Mouse (Mus musculus): ENCODE results near the gene Myo1e. TPM values are rescaled to one million over a fixed set of nuclear protein-coding genes. Genes with fewer than 3 reads are reported as not detected.
A peak's percentile ranks its signal among the peaks of the same experiment; 100 is the strongest.

Myo1e gene
- total RNA-seq (2021) = 10 to 100 TPM; 17.9 to 19.5 TPM
- long read RNA-seq, experiment 1, full-length matches to known transcripts = 4 of 15 reads
- long read RNA-seq, experiment 1, partial matches to known transcripts = 7 of 15 reads
- long read RNA-seq, experiment 1, other reads (novel, unspliced or antisense) = 4 of 15 reads
- long read RNA-seq, experiment 2, full-length matches to known transcripts = 8 of 16 reads
- long read RNA-seq, experiment 2, partial matches to known transcripts = 7 of 16 reads
- long read RNA-seq, experiment 2, other reads (novel, unspliced or antisense) = 1 of 16 reads

- DNase-seq = peak; percentile 90
These were observed at the start of gene Myo1e for GRCm38 (mm10) chr9:70207151-70207831. TSS of gene Myo1e (plus strand) at chr9:70207350.

GRCm38 (mm10) chr9:70160071-70160470 is 47.1 kb upstream of the Myo1e start:
- no peak for DNase-seq

DNA sequence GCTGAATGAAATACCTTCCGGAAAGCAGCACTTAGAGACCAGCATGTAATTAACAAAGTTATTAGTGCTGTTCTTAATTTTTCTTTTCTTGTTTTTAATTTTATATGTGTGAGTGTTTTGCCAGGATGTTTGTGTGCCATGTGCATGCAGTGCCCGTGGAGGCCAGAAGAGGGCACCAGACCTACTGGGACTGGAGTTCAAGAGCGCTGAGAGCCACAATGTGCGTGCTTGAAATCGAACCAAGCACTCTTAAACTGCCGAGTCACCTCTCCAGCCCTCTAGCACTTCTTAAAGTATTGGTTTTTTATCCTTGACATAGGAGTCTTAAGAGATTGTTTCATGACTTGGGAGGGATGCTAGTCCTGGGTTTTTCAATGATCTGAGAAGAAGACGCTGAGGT is 38.2 kb upstream of the Myo1e start:
- no peak for DNase-seq

DNA sequence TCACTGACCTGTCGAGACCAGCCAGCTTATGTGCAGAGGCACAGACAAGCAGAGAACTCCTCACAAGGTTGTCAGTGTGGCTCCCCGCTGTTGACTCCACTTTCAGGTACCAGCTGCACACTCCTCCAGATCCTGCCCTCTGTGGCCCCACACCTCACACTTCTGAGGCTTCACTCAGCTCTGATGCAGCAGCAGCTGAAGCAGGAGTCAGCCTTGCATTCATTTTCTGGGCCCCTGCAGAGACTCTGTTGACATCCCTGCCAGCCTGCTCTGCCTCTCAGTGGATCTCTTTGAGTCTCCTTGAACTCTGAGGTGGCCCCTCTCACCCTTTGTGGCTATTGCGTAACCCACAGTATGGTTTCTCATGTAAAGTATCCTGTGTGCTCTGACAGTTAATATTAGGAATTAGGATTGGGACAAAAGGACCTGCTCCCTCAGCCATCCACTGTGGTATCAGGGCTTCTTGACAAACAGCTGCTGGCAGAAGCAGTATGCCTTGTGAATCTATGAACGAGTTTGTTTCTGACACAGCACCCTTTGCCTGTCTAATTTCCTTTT is 32.8 kb upstream of the Myo1e start:
- no peak for DNase-seq

- DNase-seq = no peak
These were observed 32.3 kb upstream of the Myo1e start for GRCm38 (mm10) chr9:70174896-70175295.

- DNase-seq = no peak
These were observed 30.9 kb upstream of the Myo1e start for GRCm38 (mm10) chr9:70176291-70176690.

DNA sequence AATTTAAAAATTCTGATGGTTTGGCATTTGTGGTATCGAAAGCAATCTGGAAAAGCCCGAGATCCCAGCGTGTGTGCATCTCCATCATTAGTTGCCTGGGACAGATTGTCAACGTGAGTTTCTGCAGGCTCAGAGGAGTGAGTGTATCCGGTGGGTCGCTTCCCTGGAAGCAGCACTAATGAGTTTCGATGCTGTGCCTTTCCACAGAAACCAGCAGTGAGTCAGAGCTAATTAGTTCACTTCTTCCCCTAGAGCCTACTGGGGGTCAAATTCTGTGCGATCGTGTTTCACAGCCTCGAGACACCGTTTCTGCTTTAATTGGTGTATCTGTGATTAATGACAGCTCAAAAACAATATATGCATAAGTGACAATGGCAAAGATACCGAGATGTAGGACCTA is 25.4 kb upstream of the Myo1e start:
- no peak for DNase-seq

DNA sequence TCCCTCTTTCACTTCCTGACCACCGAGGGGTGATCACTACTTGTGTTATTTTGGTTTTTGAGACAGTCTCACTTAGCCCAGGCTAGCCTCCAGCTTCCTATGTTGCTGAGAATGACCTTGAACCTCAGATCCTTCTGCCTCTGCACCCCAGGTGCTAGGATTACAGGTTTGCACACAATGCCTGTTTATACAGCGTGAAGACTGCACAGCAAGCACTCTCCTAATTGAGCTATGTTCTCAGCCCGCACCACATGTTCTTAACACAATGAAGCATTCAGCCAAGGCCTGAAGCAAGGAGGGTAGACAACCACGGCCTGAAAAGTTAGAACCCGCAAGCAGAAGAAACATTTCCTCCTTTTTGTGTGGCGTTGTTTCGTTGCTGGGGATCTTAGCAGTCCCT is 24.5 kb upstream of the Myo1e start:
- DNase-seq = no peak

- DNase-seq = no peak
These were observed 14.8 kb upstream of the Myo1e start for GRCm38 (mm10) chr9:70192336-70192735.

GRCm38 (mm10) chr9:70194622-70195021 is 12.5 kb upstream of the Myo1e start:
- DNase-seq = no peak

GRCm38 (mm10) chr9:70196956-70197659 is 10.0 kb upstream of the Myo1e start:
- DNase-seq = no peak

- DNase-seq = no peak
These were observed 9.2 kb upstream of the Myo1e start for GRCm38 (mm10) chr9:70197992-70198391.

DNA sequence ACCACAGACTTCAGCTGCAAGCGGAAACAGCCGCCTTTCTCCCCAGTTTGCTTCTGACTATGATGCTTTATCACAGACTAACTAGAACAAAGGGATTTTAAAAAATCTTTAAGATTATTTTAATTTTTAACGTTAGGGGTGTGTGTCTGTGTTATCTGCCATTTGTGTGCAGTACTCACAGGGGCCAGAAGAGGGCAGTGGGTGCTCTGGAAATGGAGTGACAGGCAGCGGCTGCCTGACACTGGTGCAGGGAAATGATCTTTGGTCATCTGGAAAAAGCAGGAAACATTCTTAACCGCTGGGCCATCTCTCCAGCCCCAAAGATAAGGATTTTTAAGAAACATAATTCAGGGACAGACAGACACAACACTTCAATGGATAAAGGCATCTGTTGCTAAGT is 4.4 kb upstream of the Myo1e start:
- DNase-seq = peak; percentile 74

GRCm38 (mm10) chr9:70203267-70204076 is 3.7 kb upstream of the Myo1e start:
- DNase-seq = no peak

- peak; percentile 59 for DNase-seq
These were observed 901 bp downstream of the Myo1e start for GRCm38 (mm10) chr9:70207981-70208521.

- DNase-seq = peak; percentile 10
These were observed 1.6 kb downstream of the Myo1e start for GRCm38 (mm10) chr9:70208751-70209150.

DNA sequence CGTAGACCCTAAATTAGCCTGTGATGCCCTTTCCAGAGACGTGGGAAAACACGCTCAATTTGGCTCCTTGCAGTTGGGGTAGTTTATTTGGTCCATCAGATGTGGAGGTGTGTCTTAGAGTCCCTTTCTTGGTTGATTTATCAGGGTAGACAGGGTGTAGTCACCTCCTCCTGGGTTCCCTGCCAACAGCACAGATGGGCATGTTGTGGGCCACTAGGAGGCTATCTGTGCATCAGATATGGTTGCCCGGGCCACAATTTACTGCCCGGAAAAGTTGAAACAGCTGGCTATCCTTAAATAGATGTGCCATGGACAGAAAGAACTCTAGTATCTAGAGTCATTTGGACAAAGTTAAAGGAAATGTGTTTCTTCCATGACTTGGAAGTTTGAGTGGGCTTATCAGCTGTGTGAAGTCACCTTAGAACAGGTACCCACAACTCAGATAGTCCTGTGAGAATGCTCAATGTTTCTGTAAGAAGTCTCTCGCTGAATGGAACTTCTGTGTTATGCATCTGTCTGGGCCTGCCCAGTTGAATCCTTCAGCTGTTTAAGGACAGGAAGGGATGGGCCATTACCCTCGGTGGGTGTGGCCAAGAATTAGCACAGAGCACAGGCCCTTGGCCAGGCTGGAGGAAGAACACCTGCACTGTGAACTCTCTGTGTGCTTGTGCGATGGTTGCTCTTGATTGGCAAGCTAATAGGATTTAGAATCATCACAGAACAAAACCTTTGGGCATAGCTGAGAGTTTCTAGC is 2.3 kb downstream of the Myo1e start:
- no peak for DNase-seq

DNA sequence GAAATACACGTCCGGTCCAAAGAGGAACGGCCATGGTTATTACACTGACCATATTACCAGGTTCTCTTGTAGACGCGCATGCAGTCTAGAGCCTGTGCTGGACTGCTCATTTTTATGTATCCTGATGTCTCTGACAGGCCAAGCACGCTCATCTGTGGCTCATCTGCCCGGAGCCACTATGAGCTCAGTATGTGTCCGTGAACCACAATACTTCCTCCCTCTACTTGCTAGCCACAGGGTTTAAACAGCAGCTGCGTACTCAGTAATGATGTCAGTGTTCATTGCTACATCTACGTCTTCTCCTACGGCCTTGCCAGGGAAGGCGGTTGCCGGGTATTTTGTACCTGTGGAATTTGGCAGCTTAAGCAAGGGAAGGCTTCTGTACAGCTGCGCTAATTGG is 4.5 kb downstream of the Myo1e start:
- DNase-seq = no peak

GRCm38 (mm10) chr9:70216517-70216916 is 9.4 kb downstream of the Myo1e start:
- DNase-seq = no peak

DNA sequence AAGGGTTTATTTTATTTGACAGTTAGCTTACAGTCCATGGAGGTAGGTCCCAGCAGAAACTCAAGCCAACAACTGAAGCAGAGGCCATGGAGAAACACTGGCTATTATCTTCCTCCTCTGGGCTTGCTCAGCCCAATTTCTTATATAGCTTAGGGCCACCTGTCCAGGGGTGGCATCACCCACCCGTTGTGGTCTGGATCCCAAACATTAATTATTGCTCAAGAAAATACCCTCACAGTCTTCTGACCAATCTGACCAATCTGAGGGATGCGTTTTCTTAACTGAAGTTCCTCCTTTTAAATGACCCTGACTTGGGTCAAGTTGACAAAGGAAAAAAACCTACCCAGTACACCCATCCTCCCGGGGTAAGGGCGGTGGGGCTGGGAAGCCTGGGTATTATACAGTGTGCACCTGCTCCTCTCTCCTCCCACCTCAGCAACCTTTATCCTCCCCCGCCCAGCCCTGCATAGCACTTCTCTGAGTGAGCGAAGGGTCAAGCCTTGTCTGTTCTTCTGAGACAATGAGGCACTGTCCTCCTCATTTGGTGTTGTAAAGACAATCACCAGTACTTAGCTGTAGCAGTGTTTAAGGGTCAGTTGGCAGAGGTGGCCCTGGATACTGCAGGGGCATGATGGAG is 12.3 kb downstream of the Myo1e start:
- no peak for DNase-seq
